Mouse (Mus musculus) heart, postnatal 25 days (tissue): ENCODE measurements around the gene Lonp1. TPM values are rescaled to one million over a fixed set of nuclear protein-coding genes. Genes with fewer than 3 reads are reported as not detected.
"Not testable (repeated sequence)": the region's sequence is repeated elsewhere in the genome, so short reads cannot be mapped to it uniquely, and the experiment has no call there.

Source experiments
- DNase-seq: peaks from one replicate; pipeline ENCODE4 v3.0.0; 2022; ENCODE audit warnings: low spot score
- intact Hi-C: fragments of 180-260 bp; cut with DNase I; formaldehyde crosslinking; loops from one replicate; pipeline ENCODE4 v1.15.1; 2025
- total RNA-seq, 2 experiments: library from RNA; stranded (reverse); gene quantifications; 2 replicates each; pipeline ENCODE4 v1.2.3; 2021

The Lonp1 gene
- total RNA-seq, 2 experiments from 2014 or later: 107 to 112 TPM

DNA sequence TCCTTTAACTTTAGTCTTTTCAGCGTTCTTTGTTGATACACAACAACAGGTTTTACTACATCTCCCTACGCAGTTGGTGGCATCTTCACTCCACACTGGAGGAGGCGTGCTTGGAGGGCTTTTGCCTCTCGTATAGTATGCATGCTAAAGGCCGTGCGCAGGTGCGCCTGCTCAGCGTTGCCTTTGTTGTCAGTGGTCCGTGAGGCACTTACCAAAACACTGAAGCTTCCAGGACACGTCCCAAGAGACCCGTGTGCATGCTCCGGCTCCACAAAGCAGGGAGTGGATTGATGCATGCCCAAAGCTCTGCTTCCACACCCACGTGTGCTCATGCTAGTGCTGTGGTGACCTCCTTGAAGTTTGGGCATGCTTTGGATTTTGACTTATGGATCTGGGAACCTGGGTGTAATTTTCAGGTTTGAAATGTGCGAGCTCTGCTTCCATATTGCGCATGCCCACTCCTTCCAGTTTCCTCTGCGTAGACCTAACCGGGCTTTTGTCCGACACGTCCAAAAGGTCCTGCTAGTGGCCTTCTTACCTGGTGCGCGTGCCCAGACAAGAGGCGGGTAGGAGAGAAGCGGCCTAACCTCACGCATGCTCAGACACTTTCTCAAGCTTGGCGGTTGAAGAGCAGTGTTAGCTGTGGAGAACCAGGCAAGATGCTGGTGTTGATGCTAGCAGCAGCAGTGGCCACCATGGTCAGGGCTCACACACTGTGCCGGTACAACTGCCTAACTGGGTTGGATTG is 1.0 kb upstream of the Lonp1 start, which contains the start of gene Catsperd:
TSS of gene Catsperd (plus strand) at position 614 of the 748 bp plus-strand sequence.
- intact Hi-C loops: no loop called here
- no peak for DNase-seq

DNA sequence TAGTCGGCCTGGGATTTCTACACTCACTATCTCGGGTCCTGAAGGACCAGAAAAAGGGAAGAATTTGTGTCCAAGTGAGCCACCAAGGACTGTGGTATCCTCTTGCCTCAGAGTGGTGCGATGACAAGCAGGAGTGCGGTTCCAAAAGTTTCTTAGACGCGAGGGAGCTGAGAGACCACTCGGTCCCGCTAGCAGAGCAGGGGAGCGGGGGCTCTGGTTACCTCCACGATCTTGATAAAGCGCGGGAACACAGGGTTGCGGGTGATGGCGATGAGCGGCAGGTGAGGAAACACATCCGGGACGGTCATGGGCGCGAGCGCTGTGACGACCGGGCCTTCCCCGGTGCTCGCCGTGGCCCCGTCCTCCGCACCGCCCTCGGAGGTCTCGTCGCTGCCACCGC is 427 bp downstream of the Lonp1 start:
- intact Hi-C loops: no loop called here
- DNase-seq: no peak

DNA sequence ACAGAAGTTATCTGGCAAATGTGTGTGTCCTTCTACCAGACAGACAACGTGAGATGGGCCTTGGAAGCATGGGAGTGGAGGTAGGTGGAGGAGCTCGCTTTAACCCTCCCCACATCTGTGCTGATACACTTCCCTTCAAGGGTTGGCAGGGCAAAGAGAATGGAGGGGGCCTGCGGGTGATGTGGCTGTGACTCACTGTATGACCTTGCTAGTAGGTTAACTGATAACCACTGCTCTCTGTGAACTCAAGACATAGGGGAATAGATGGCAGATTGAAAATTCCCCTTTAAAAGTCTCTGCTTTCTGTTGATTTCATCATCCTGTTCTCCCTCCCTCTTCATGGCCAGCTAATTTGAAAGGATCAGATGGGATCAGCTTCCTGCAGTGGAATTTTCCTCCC is 1.2 kb downstream of the Lonp1 start:
- DNase-seq: no peak
- intact Hi-C loops: loop anchor here (2.0 kb wide), 1 partner anchor 43 kb away; no protein-coding TSS in a partner anchor

DNA sequence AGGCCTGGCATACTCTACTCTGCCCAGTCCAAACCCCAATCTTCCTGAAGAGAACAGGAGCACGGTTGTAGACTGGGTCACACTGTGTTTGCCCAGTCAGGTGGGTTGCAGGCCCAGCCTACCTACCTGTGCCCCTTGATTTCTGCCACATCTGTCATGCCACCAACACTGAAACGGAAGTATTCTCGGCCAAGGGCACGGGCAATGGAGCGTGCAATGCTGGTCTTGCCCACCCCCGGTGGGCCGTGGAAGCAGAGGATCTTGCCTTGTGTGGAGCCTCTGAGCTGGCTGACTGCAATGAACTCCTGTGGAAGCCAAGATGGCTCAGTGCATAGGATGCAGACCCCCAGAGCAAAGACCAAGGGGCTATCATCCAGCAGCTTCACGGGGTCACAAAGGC is 9.1 kb downstream of the Lonp1 start:
- DNase-seq: no peak
- intact Hi-C loops: no loop called here

DNA sequence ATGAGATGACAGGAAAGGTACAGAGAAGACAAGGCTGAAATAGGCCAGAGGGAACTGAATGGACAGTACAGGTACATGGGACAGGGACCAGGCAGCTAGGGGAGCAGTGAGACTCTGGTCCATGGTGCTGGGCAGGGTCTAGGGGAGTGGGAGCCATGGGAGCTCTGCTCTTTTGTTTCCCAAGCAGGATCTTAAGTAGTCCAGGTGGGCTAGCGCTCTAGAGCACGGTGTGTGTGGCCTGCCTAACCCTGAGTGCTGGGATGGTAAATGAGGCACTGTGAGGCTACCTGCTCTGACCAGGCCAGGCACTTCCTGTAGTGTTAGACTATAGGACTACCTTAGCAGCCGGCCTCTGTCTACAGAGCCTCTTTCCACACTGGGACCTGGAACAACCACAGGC is 10.0 kb downstream of the Lonp1 start:
- no peak for DNase-seq
- intact Hi-C loops: no loop called here

DNA sequence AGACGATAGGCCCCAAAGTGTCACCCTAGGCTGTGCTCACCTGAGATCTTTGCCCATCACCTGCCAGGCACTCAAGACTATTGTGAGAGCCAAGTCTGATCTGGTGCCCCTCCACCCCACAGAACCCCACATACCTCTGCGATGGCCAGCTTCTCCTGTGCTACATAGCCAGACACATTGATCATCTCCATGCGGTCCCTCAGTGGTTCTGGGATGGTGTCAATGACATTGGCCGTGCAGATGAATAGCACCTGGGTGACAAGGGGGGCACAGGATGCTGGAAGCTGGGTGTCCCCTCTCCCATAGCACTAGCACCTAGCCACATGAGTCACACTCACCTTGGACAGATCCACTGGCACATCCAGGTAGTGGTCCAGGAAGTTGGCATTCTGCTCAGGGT is 10.9 kb downstream of the Lonp1 start:
- DNase-seq: no peak
- intact Hi-C loops: no loop called here

DNA sequence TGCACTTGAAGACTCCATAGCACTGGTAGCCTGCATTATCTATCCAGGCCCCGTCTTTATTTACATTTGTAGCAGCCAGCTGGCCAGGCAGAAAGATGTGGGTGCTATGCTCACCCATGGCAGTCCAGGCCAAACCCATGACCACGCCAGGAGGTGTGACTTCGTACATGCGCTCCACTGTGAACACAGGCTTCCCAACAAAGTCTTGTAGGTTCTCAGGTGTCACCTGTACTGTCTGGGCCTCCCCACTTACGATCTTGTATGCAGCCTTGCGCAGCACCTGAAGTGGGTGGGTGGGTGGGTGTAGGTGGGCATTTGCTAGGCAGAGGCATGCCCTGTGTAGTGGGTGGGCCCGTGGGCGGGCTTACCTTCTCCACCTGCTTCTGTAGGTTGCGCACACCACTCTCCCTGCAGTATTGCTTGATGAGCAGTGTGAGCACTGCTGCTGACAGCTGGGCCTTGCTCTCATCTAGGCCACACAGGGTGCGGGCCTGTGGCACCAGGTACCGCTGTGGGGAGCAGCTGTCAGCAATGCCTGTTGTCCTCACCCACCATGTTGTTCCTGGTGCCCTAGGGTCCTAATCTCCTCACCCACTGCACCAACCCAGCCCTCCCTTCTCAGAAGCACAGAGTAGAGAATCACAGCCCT is 11.4 kb downstream of the Lonp1 start:
- intact Hi-C loops: no loop called here
- DNase-seq: no peak

DNA sequence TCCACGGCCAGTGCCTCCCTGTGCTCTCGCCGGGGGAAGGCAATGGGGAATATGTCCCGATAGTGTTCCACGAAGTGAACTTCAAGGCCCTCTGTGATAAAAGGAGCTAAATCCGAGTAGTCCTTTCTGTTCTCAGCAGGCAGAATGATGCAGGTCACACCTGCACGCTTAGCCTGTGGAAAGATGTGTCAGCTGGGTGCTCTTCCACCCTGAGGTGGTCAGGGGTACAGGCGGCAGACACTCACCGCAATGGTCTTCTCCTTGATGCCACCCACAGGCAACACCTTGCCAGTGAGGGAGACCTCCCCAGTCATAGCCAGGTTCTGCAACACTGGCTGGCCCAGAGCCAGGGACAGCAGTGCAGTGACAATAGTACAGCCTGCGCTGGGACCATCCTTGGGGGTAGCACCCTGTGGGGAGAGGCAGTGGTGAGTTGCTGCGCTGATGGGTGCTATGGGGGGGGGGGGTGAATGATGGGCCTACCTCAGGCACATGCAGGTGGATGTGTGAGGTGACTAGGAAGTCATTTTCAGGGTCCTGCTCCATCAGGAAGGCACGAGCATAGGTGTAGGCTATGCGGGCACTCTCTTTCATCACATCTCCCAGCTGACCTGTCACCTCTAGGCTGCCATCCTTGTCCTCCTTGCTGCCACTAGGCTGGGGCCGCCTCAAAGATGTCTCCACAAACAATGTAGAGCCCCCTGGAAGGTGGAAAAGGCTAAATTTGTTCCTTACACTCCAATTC is 12.1 kb downstream of the Lonp1 start:
- intact Hi-C loops: loop anchor here (5.0 kb wide), 1 partner anchor 53 kb away; no protein-coding TSS in a partner anchor
- no peak for DNase-seq

DNA sequence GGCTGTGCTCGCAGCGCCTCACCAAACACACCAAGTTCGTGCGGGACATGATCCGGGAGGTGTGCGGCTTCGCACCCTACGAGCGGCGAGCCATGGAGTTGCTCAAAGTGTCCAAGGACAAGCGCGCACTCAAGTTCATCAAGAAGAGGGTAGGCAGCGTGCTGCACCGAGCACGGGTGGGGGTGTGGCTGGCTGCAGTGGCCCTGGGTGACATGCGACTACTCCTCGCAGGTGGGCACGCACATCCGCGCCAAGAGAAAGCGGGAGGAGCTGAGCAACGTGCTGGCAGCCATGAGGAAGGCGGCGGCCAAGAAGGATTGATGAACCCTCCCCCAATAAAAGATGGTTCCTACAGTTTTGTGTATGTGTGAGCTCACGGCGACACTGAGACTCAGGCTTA is 12.8 kb downstream of the Lonp1 start:
- intact Hi-C loops: loop anchor here (5.0 kb wide), 1 partner anchor 53 kb away; no protein-coding TSS in a partner anchor
- not testable (repeated sequence) for DNase-seq

DNA sequence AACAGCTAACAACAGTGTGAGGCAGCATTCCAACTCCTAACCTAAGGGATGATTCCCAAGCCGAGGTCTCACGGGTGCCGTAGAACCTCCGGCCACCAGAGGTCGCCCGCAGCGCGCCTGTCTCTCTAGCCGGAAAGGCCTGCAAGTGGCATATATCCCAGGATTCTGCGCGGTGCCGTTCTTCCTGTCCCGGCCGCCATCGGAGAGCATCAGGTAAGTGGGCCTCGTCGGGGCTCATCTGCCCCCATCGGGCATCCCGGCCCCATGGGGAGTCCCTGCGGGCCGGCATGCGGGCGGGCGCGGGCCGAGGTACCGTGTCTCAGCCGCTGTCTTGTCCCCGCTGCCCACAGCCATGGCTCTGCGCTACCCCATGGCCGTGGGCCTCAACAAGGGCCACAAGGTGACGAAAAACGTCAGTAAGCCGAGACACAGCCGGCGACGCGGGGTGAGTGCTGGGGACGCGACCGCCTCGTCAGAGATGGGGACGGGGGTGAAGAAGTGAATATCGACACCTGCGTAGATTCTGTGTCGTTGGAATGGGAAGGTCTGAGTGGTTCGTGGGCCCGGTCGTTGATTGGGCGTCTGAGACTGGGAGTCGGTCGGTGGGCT is 13.3 kb downstream of the Lonp1 start, which contains the start of gene Rpl36:
TSS of gene Rpl36 (plus strand) at position 181 of the 609 bp plus-strand sequence.
- intact Hi-C loops: loop anchor here (5.0 kb wide), 1 partner anchor 54 kb away; no protein-coding TSS in a partner anchor
- DNase-seq: peak; percentile 86

DNA sequence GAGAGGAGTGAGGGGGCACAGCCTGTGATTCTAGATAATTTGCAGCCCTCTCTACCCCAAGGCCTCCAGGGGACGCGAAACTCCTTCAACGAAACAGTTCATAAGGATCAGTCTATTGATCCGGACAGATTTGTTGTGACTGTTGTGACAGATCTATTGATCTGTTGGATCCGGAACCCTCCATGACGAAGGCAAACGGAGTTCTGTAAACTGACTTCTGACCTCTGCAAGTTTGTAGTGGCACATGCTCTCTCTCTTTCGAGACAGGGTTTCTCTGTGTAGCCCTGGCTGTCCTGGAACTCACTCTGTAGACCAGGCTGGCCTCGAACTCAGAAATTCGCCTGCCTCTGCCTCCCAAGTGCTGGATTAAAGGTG is 14.1 kb downstream of the Lonp1 start:
- DNase-seq: not testable (repeated sequence)
- intact Hi-C loops: loop anchor here (5.0 kb wide), 1 partner anchor 55 kb away; no protein-coding TSS in a partner anchor

DNA sequence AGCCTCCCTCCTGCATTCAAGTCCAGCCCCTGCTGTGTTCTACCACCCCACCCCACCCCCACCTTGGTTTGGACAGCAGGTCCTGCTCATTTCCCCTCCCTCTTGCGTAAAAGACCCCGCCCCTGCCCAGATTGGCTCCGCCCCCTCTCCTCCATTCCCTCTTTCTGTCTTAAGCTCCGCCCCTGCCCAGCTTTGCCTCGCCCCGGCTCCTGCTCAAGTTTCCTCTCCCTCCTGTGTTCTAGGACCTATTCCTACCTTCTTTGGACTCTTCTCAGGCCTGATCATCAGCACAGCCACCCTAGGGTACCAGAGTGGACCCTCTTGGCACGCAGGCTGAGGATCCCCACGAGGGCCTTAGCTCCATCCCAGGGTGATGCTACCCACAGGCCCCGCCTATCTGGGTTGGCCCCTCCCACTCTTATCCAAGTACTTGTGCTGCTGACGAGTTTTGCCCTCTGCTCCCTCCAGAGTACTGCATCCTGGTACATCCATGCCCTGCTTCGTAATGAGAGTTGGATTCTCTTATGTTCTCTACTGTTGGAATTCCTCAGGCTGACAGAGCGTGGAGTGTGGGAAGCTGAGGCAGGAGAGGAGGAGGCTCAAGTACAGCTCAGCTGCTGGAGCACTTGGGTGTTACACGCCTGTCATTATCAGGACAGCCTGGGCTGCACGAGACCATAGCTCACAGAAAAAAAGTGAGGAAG is 14.7 kb downstream of the Lonp1 start:
- no peak for DNase-seq
- intact Hi-C loops: loop anchor here (5.0 kb wide), 1 partner anchor 55 kb away; no protein-coding TSS in a partner anchor

DNA sequence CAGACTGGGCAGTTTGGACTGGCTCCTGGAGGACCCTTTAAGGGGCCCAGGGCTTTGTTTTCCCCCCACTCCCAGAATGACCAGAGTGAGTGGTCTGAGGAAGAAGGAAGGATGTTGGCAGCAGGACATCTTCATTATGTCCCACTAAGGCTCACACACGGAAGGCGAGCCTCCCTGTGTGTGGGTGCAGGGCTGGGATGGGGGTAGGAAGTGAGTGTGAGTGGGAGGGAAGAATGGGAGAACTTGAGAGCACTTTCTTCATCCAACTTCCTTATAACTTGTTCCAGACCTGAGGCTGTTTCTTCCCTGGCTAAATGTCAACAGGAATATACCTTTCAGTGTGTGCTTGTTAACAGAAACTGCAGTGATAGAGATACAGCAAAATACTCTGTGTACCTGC is 15.4 kb downstream of the Lonp1 start:
- DNase-seq: no peak
- intact Hi-C loops: loop anchor here (5.0 kb wide), 1 partner anchor 56 kb away; no protein-coding TSS in a partner anchor

DNA sequence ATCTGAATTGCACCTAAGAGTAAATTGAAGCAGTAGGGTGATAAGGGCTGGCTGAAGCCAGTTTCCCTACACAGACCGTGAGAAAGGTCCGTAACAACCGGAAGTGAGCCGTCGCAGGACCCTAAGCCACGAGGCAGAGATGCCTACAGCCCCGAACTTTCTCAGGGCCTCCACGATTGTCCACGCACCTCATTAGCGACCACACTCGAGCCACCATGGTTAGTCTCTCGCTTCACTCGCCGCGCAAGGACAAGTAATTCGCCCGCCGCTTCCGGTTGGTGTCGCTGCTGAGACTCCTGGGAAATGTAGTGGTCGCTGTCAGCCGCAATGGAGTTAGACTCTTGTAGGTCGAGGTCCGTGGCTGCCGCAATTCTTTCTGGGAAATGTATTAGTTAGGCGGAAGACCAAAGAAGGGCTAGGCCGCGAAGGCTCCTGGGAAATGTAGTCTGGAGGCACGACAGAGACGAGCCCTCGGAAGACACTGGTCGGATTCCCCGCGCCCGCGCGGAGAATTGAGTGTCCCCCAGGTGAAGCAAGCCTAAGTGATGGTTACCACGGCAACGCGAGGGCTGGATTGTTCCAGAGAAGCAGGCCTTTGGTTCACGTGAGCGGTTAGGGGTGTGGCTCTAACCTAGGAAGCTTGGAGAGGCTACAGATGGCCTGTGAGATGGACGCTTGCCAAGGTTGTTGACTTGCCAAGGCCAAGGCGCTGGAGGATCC is 17.1 kb downstream of the Lonp1 start, which contains the start of gene 2410015M20Rik:
TSS of gene 2410015M20Rik (minus strand) at position 320 of the 720 bp plus-strand sequence.
- intact Hi-C loops: loop anchor here (5.0 kb wide), 2 partner anchors 58 to 153 kb away; partner anchors contain the start of gene Dus3l
- peak; percentile 93 for DNase-seq

DNA sequence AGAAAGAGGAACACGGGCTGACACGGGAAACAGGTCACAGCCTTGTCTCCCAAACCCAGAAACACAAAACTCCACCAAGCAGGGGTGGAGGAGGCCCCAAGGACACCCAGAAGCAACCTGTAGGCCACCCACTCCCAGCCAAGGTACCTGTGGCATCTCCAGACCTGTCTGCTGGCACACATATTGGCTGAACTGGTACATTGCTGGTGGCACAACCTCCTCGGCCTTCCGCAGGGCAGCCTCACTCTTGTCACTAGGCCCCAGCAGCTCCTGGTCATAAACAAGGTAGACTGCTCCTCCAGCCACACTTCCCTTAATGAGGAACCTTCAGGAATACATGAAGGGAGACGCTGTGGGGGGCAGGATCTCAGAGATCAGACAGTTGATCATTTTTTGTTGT is 18.0 kb downstream of the Lonp1 start:
- no peak for DNase-seq
- intact Hi-C loops: loop anchor here (5.0 kb wide), 1 partner anchor 154 kb away; the partner anchor contains the start of gene Dus3l

DNA sequence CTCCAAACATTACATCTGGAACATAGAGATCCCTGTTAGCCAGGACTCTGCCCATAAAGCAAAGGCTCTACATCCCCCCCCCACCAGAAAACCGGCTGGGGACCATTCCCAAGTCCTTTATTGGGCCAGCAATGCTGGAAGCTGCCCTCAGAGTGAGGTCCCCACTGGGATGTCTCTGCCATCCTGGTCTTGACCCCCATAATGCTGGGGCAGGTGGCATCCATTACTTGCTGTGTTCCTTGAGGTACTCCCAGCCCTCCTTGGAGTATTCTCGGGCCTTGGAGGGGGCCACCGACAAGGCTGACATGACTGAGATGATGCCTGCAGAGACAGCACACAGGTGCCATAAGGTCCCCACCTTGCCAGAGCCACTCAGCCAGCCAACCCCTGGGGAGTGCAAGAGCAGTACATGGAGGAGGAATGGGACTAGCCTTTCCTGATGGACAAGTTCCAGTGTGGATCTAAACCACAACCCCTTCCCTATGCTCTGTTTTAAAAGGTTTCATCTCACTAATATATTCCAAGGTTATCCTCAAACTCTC is 19.1 kb downstream of the Lonp1 start:
- DNase-seq: no peak
- intact Hi-C loops: loop anchor here (5.0 kb wide), 1 partner anchor 155 kb away; the partner anchor contains the start of gene Dus3l

DNA sequence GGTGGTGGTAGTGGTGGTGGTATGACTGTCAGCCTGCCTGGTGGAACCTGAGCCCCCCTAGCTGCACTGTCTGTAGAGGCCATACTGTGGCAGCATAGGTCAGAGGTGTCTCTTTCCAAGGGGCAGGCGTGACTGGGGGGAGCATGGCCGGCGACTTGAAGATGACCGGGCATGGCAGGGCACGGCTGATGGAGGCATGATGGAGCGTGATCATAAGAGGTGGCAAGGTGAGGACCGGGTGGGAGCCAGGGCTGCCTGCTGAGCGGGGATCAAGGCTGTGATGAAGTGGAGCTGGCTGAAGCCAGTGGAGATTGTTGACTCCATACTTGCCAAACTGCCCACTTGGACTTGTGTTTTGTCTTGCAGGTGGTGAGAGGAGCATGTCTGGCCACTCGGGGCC is 21.3 kb downstream of the Lonp1 start:
- intact Hi-C loops: loop anchor here (2.0 to 5.0 kb wide), 2 partner anchors 19 to 157 kb away; partner anchors contain the start of gene Dus3l

DNA sequence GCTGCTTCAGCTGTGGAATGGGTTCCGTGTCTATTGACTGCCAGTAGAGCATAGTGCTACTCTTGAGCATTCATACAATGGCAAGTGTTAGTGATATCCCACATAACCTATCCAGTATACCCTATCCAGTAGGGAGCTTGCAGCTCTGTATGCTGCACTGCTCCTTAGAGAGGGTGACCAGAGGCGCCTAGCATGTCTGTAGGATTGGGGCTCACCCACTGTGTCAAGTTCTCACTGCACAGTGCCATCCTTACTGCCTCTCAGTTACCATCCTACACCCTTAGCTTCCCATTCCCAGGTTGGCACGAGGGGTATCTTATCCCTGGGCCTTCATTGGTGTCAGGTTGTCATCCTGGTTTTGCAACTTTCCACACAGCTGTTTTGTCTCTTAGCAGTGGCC is 22.3 kb downstream of the Lonp1 start:
- intact Hi-C loops: loop anchor here (2.0 kb wide), 1 partner anchor 18 kb away; no protein-coding TSS in a partner anchor
- no peak for DNase-seq

More for the DNA sequence above, 21.3 kb downstream of the Lonp1 start:
- no peak for DNase-seq
